Mouse (Mus musculus): Measurements from ENCODE around the gene Ngrn. TPM values are rescaled to one million over a fixed set of nuclear protein-coding genes. Genes with fewer than 3 reads are reported as not detected.

The Ngrn gene
- polyA plus RNA-seq, 1 experiment from 2014 or later = 33.5 TPM

DNA sequence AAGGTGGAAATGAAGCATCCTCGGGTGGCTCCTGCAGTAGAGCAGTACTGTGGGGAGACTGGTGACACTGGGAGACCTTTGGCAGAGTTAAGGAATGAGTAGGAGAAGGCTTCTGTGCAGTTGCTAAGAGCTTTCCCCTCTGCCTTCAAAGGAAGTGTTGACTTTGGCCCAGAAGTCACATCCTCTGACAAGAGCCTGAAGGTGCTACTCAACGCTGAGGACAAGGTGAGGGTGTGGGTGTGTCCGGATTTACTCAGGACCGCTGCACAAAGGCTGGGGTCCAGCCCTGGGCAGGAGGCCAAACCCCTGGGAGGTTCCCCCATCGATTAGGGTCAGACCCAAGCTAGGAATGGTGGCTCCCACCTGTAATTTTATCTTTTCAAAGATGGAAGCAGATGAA lies 23.4 kb downstream of the Ngrn start:
- H3K27ac ChIP-seq = no peak overlapping the region
- ATAC-seq (ENCODE audit: low read depth) = no peak
- H3K9me3 ChIP-seq (replicated peaks) = no peaks in the 10 kb centered on the region
- H3K4me3 ChIP-seq (replicated peaks) = no peak overlapping the region
- H3K9ac ChIP-seq = no peak overlapping the region
- DNase-seq = no peak
- H3K4me1 ChIP-seq (replicated peaks) = peaks cover 18% of the 10 kb centered on the region
- no peak overlapping the region for H3K4me2 ChIP-seq
- H3K36me3 ChIP-seq = peaks cover 75% of the 10 kb centered on the region
- WGBS (ENCODE audit: insufficient replicate concordance) = 84% methylated on average over 5 of the region's 5 CpGs
- H3K27me3 ChIP-seq = no peaks in the 10 kb centered on the region

DNA sequence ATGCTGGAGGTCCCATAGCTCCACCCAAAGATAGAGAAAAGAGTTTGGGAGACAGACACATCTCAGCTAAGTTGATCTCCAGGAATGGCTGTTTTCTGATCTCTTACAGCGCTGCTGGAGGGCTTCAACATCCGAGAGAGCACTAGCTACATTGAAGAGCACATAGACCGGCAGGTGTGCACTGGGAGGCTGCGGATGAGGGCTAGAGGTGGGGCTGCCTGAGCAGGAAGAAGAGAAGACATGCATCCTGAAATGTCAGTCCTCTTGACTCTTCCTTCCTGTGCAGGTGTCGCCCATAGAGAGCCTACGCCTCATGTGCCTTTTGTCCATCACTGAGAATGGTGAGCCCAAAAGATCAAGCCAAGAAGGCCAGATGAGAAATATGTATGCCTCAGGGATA lies 24.7 kb downstream of the Ngrn start:
- no peak for ATAC-seq (ENCODE audit: low read depth)
- no peak overlapping the region for H3K27ac ChIP-seq

DNA sequence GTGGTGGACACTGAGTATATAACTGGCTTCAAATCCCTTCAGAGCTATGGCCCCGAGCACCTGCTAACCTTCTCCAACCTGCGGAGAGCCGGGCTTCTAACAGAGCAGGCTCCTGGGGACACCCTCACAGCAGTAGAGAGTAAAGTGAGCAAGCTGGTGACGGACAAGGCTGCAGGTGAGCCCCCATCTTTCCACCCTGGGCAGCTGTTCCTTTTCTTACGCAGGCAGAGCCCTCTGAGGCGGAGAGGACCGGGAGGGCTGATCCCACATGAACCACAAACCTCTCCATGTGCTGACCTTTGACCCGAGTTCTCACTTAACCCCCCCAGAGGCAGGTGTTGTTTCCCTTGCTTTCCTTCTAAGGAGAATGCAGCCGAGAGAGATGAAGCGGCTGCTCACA lies 26.7 kb downstream of the Ngrn start:
- Histone ChIP-seq H3K4me3 (replicated peaks) (no peak overlapping the region), H3K4me1 (replicated peaks) (peaks cover 26% of the 10 kb centered on the region), H3K27me3 (no peaks in the 10 kb centered on the region), H3K27ac (no peak overlapping the region), H3K9me3 (replicated peaks) (no peaks in the 10 kb centered on the region), H3K4me2 (no peak overlapping the region), H3K36me3 (peaks cover 73% of the 10 kb centered on the region), H3K9ac (no peak overlapping the region)
- ATAC-seq (ENCODE audit: low read depth) = no peak
- no peak for DNase-seq
- WGBS (ENCODE audit: insufficient replicate concordance) = 80% methylated on average over 10 of the region's 10 CpGs

More for the DNA sequence above, 24.7 kb downstream of the Ngrn start:
- no peak overlapping the region for H3K4me2 ChIP-seq
- H3K4me1 ChIP-seq (replicated peaks) = peaks cover 18% of the 10 kb centered on the region
- DNase-seq = no peak
- H3K36me3 ChIP-seq = peaks cover 75% of the 10 kb centered on the region
- no peak overlapping the region for H3K9ac ChIP-seq
- H3K9me3 ChIP-seq (replicated peaks) = no peaks in the 10 kb centered on the region
- WGBS (ENCODE audit: insufficient replicate concordance) = 92% methylated on average over 6 of the region's 6 CpGs
- H3K4me3 ChIP-seq (replicated peaks) = no peak overlapping the region
- H3K27me3 ChIP-seq = no peaks in the 10 kb centered on the region

DNA sequence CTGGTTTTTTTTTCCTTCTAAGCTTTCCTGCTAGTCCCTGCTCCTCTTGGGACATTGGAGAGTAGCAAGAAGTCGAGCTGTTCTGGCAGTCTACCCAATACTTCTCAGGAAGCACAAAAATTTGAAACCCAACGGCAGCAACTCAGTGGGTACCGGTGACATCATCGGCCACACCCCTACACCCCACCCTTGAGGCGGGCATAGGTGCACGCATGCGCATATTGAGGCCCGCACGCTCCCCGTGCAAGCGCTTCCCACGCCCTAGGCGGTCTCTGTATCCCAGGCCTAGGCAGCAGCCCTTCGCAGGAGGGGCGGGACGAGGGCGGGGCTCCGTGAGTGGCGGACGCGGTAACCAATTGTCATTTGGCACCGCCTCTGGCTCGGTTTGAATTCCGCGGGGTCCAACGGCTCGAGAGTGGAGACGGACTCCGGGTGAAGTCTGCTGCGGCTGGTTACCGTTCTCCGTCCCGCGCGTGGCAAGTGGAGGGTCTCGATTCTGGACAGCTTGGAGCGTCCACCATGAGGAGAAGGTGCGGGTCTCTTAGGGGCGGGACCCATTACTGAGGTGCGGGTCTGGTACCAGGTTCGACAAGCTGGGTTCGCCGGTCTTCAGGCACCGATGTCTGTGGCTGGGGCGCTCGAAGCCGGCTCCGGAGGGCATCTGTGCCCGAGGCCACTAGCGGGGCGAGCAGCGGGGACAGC lies 33.2 kb downstream of the Ngrn start, which contains the start of gene Prc1:
Gene Prc1 (plus strand): TSS at position 389 of the 702 bp plus-strand sequence.
- H3K4me1 ChIP-seq (replicated peaks) = peaks cover 56% of the 10 kb centered on the region
- H3K9me3 ChIP-seq (replicated peaks) = no peaks in the 10 kb centered on the region
- under 1% methylated on average over 52 of the region's 52 CpGs for WGBS (ENCODE audit: insufficient replicate concordance)
- no peaks in the 10 kb centered on the region for H3K27me3 ChIP-seq
- H3K4me2 ChIP-seq = peak within 1 kb of the TSS; percentile 73
- peak within 1 kb of the TSS; percentile 98 for H3K9ac ChIP-seq
- H3K4me3 ChIP-seq (replicated peaks) = peak within 1 kb of the TSS; percentile 91
- DNase-seq (peak; percentile 100), ATAC-seq (ENCODE audit: low read depth) (peak; percentile 98)
- H3K36me3 ChIP-seq = peaks cover 48% of the 10 kb centered on the region
- peak within 1 kb of the TSS; percentile 93 for H3K27ac ChIP-seq

DNA sequence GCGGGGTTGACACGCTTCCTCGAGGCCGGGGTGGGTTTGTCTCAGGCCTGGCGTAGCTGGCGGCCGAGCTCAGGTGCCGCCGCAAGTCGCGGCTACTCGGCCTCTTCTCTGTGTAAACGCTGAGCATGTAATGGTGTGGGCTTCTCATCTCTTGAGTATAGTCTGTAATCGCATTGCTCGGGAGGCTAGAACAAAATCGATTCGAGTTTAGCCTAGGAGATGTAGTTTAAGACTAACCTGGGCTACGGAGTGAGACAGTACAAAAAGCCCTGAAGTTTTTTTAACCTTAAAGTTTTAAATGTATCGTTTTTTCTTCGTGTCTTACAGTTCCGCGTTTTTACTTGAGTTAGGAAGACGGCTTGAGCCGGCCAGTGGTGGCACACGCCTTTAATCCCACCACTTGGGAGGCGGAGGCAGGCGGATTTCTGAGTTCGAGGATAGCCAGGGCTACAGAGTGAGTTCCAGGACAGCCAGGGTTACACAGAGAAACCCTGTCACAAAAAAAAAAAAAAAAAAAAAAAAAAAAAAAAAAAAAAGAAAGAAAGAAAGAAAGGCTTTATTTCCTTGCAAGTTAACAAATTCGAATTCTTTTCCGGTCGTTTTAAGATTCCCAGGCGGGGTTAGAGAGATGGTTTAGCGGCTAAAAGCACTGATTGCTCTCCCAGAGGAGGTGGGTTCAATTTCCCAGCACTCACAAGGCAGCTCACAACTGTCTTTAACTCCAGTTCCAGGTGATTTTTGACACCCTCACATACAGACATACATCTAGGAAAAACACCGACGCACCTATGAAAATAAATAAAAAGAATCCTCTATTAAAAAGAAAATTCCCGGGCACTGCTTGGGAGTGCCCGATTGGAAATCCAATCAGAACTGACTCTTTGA lies 34.0 kb downstream of the Ngrn start:
- Histone ChIP-seq H3K9me3 (replicated peaks) (no peaks in the 10 kb centered on the region), H3K27ac (peak overlapping the region; percentile 93), H3K4me1 (replicated peaks) (peaks cover 64% of the 10 kb centered on the region), H3K36me3 (peaks cover 50% of the 10 kb centered on the region), H3K4me2 (peak overlapping the region; percentile 73), H3K9ac (peak overlapping the region; percentile 98), H3K27me3 (no peaks in the 10 kb centered on the region), H3K4me3 (replicated peaks) (peak overlapping the region; percentile 91)
- ATAC-seq (ENCODE audit: low read depth) = peak; percentile 38; the same call in 1 of the 2 replicates
- WGBS (ENCODE audit: insufficient replicate concordance) = 7% methylated on average over 37 of the region's 37 CpGs
- DNase-seq = no peak

DNA sequence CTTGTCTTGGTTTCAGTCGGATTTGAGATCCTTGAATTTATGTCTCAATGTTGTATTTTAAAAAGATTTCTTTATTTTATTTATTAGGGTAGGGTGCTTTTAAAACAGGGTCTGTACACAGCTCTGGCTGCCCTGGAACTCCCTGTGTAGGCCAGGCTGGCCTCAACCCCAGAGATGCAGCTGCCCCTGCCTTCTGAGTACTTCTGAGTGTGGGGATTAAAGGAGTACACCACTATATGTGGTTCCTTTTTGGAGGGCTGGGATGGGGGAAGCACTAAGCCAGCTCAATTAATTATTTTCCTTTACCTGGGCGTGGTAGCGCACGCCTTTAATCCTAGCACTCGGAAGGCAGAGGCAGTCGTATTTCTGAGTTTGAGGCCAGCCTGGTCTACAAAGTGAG lies 35.4 kb downstream of the Ngrn start:
- H3K9ac ChIP-seq = peak overlapping the region; percentile 98
- H3K4me3 ChIP-seq (replicated peaks) = peak overlapping the region; percentile 91
- no peak for DNase-seq

DNA sequence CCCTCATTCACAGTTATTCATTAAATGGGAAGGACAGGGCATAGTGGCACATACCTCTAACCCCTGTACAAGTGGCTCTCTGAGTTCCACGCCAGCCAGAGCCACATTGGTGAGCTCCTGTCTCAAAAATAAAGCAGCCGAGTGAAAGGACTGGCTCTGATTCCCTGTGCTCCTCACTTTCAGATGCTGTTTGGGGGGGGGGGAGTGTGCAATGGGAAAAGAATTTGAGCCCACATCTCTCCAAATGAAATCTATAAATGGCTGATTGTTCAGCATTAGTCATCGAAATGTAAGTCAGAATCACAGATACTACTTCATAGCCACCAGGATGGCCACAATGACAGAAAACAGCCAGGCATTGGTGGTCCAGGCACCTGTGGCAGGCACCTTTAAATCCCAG lies 36.0 kb downstream of the Ngrn start:
- Histone ChIP-seq H3K36me3 (peaks cover 59% of the 10 kb centered on the region), H3K9ac (peak overlapping the region; percentile 98), H3K27ac (no peak overlapping the region), H3K4me3 (replicated peaks) (peak overlapping the region; percentile 91), H3K9me3 (replicated peaks) (no peaks in the 10 kb centered on the region), H3K27me3 (no peaks in the 10 kb centered on the region), H3K4me1 (replicated peaks) (peaks cover 65% of the 10 kb centered on the region), H3K4me2 (peak overlapping the region; percentile 73)
- ATAC-seq (ENCODE audit: low read depth) = no peak
- no peak for DNase-seq
- WGBS (ENCODE audit: insufficient replicate concordance) = 86% methylated on average over 3 of the region's 3 CpGs

More for the DNA sequence above, 35.4 kb downstream of the Ngrn start:
- WGBS (ENCODE audit: insufficient replicate concordance) = 85% methylated on average over 6 of the region's 6 CpGs
- Histone ChIP-seq H3K36me3 (peaks cover 54% of the 10 kb centered on the region), H3K4me1 (replicated peaks) (peaks cover 65% of the 10 kb centered on the region), H3K27ac (no peak overlapping the region), H3K4me2 (peak overlapping the region; percentile 73), H3K27me3 (no peaks in the 10 kb centered on the region), H3K9me3 (replicated peaks) (no peaks in the 10 kb centered on the region)
- no peak for ATAC-seq (ENCODE audit: low read depth)

DNA sequence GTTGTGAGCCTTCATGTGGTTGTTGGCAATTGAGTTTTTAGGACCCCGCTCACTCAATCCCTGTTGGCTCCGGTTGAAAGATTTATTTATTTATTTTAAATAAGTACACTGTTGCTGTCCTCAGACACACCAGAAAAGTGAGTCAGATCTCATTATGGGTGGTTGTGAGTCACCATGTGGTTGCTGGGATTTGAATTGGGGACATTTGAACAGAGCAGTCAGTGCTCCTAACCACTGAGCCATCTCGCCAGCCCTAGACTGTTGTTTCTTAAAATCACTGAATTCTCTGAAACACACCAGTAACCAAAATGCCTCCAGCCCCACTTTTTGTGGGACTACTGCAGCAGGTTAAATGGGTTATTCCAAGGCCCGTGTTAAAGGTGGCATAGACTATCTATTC lies 37.7 kb downstream of the Ngrn start:
- no peak for DNase-seq
- Histone ChIP-seq H3K4me1 (replicated peaks) (peaks cover 48% of the 10 kb centered on the region), H3K4me3 (replicated peaks) (no peak overlapping the region; the same call in 1 of the 2 replicates), H3K27ac (no peak overlapping the region), H3K36me3 (peaks cover 74% of the 10 kb centered on the region), H3K4me2 (no peak overlapping the region), H3K9ac (no peak overlapping the region), H3K9me3 (replicated peaks) (no peaks in the 10 kb centered on the region), H3K27me3 (no peaks in the 10 kb centered on the region)
- ATAC-seq (ENCODE audit: low read depth) = no peak
- WGBS (ENCODE audit: insufficient replicate concordance) = 91% methylated on average over 4 of the region's 4 CpGs

DNA sequence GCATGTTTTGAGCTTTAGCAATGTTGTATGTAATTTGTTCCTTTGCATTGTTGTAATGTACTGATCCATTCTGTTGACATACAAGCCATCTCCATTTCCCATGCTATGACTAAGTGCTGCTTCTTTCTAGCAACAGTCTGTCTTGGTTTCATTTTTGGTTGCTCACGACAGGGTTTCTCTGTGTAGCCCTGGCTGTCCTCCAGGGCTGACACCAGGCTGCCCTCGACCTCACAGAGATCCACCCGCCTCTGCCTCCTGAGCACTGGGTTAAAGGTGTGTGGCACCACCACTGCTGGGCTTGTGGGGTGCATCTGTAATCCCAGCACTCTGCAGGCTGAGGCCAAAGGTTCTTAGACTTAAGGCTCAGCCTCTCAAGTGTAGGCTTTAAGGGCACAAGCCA lies 38.6 kb downstream of the Ngrn start:
- no peak overlapping the region for H3K4me3 ChIP-seq (replicated peaks)
- H3K4me1 ChIP-seq (replicated peaks) = peaks cover 47% of the 10 kb centered on the region
- no peak overlapping the region for H3K27ac ChIP-seq
- ATAC-seq (ENCODE audit: low read depth) (no peak), DNase-seq (no peak)
- H3K27me3 ChIP-seq = no peaks in the 10 kb centered on the region
- H3K9ac ChIP-seq = no peak overlapping the region
- H3K9me3 ChIP-seq (replicated peaks) = no peaks in the 10 kb centered on the region
- peaks cover 83% of the 10 kb centered on the region for H3K36me3 ChIP-seq
- H3K4me2 ChIP-seq = no peak overlapping the region
- 87% methylated on average over 3 of the region's 3 CpGs for WGBS (ENCODE audit: insufficient replicate concordance)

DNA sequence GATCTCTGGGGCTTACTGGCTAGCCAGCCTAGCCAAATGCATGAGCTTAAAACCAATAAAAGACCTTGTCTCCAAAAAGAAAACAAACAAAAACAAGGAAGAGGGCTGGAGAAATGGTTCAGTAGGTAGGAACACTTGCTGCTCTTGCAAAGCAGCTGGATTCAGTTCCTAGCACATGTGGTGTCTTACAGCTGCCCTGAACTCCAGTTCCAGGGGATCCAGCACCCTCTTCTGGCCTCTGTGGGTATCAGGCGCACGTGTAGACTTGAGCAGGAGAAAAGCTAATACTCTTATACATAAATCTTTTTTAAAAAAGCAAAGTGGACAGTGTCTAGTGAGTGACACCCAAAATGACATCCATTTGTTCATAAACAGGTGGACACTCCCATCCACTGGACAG lies 40.5 kb downstream of the Ngrn start:
- Histone ChIP-seq H3K36me3 (peaks cover 98% of the 10 kb centered on the region), H3K27ac (no peak overlapping the region), H3K4me3 (replicated peaks) (no peak overlapping the region), H3K27me3 (no peaks in the 10 kb centered on the region), H3K4me1 (replicated peaks) (peaks cover 35% of the 10 kb centered on the region), H3K9me3 (replicated peaks) (no peaks in the 10 kb centered on the region), H3K9ac (no peak overlapping the region), H3K4me2 (no peak overlapping the region)
- ATAC-seq (ENCODE audit: low read depth) (no peak), DNase-seq (no peak)
- 84% methylated on average over 2 of the region's 2 CpGs for WGBS (ENCODE audit: insufficient replicate concordance)

DNA sequence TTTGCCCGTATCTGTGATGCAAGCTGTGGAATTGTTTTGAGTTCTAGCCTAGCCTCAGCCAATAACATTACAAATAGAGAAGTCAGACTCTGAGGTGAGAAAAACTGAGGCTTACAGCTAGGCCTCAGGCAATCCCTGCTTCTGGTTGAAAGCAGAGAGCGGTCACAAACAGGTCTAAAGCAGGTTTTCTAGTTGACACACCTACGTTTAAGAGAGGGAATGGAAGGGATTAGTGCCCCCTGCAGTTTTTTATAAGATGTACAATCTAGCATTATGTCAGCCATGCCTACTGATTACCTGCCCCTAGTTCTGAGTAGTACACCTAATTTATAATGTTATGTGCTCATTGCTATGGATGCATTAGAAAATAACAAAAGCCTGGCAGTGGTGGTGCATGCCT lies 46.8 kb downstream of the Ngrn start:
- no peak for ATAC-seq (ENCODE audit: low read depth)

More for the DNA sequence above, 46.8 kb downstream of the Ngrn start:
- no peak overlapping the region for H3K27ac ChIP-seq
- no peaks in the 10 kb centered on the region for H3K4me1 ChIP-seq (replicated peaks)
- no peaks in the 10 kb centered on the region for H3K9me3 ChIP-seq (replicated peaks)
- WGBS (ENCODE audit: insufficient replicate concordance) = 86% methylated on average over 3 of the region's 3 CpGs
- DNase-seq = no peak
- H3K27me3 ChIP-seq = no peaks in the 10 kb centered on the region
- no peak overlapping the region for H3K9ac ChIP-seq
- H3K36me3 ChIP-seq = peaks cover 99% of the 10 kb centered on the region
- no peak overlapping the region for H3K4me3 ChIP-seq (replicated peaks)
- H3K4me2 ChIP-seq = no peak overlapping the region
